Mouse (Mus musculus): Measurements from ENCODE around the gene Lhcgr. TPM values are rescaled to one million over a fixed set of nuclear protein-coding genes. Genes with fewer than 3 reads are reported as not detected.

The Lhcgr gene
- total RNA-seq, 2 experiments from 2014 or later = 0.31 to 0.63 TPM

DNA sequence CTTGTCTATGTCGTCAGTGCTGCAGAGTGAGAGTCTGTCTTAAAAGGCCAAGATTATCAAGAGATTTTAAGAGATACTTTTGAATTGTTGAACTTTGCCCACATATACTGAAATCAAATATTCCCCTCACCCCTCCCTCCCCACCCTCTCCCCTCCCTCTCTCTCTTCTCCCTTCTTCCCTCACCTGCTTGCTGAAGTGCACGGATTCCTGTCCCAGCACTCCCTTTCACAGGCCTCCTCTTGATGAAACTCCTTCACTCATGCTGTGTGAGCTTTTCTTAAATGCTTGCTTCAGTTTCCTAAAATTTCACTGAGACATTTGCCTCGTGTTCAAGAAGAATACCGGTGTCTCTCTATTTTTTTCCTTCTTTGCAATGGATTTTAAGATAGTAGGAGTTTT is 88.7 kb downstream of the Lhcgr start:
- no peak for DNase-seq

DNA sequence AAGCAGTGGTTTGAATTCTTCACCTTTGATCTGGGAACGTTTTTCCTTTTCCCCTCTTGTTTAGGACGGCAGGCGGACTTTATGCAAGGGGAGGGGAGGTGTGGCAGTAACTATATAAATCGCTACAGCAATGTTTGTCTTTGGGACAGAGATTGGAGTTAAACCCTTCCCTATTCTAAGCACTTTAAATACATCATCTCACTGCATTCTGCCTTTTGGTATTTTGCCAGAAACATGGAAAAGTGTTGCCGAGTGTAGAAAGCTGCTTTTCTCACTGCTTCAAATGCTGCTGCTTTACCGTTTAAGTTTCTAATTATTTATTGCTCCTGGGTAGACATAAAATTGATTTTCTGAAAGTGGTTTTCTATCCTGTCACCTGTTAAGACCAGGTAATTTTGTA is 89.4 kb downstream of the Lhcgr start:
- no peak for DNase-seq

DNA sequence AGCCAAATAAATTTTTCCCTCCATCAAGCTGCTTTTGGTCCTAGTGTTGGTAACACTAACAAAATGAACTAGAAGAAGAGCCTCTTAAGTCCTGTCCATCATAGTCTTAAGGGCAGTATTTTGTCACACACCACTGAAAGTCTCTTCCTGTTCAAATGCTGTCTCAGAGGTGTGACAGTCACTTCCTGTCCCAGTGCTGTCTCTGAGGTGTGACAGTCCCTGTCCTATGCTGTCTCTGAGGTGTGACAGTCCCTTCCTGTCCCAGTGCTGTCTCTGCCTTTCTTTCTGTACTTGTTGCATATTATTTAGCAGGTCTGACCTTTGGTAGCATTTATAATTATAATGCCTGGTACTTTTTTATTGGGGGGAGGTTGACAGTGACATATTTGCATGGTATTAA is 90.9 kb downstream of the Lhcgr start:
- no peak for DNase-seq

DNA sequence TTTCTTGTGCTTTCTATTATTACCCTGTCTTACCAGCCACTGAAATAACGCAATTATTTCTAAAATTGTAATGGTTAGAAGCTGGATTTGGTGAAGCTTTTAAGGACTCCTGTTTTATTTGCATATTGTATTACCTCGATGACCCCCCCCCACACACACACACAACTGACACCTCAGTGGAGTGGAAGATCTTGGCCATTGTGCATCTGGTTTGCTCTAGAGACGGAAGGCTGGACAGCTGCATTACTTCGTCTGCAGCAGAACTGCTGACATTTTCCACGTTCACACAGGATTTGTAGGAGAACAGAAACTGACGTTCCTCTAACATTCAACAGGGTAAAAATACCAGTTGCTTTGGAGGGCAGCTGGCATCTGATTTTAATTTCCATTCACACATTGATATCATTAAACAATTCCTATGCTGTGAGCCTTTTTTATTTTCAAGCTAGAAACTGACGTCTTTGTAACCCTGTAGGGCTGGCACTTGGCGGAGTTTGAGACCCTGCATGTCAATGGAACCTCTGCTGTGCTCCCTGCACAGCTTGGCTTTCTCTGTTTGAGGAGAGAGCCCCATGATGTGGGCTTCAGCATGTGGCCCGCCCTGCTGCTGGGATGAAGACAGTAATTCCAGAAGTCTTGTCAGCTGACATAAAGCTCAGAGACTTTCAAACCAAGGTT is 95.0 kb downstream of the Lhcgr start:
- DNase-seq = no peak

DNA sequence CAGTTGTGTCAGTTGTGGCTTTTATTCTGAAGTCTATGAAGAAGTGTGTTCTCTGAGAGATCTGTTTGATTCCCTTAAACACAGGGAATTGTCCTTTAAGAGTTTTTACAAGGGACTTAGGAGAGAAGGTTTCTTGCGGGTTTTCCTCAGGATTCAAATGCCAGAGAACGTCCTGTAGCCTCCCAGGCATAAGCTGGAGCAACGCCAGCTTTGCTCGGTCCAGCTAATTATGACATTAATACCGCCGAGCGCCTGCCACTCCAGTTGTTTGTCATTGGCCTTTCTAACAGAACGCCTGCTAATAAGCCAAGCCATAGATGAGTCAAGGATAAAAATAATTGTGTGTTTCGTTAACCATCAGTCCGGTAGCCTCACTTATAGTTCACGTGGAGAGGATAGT is 103.6 kb downstream of the Lhcgr start:
- DNase-seq = no peak

DNA sequence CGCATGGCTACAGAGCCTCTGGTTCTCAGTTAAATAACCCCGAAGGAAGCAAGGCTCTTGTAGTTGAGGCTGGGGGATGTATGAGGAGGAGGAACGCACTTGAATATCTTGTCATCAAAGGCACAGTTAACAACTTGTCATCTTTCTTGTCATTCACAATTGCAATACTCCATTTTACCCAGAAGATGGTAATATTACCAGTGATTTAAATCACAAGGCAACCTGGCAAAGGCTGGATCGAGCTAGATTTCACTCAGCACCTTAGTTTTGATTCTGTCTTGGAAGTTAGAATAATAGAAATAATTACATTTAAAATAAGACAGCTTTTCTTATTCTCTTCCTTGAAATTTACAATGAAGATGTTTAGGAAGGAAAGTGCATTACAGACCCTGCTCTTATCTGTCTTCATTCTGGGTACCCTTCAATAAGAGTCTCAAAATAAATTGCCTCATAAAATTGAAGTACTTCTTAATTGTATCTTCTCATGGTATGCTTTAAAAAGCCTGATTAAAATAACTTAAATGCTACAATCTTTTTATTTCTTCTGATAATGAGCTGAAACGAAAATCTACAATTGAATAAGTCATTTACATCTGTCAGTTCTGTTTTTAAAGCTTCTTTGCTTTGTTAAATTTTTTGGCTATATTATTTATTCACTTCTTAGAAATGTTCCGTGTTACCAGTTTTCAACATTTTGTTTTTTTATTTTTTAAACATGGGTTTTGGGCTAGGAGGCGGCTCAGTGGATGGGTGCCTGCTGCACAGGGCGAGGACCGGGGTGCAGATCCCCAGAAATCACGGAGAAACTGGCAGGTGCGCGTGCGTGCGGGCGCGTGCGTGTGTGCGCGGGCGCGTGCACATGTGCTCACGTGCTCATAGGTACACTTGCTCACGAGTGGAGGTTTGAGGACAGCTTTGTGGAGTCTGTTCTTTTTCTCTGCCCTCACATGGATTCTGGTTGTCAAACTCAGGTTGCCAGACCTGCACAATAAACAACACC is 116.2 kb downstream of the Lhcgr start:
- DNase-seq = no peak

DNA sequence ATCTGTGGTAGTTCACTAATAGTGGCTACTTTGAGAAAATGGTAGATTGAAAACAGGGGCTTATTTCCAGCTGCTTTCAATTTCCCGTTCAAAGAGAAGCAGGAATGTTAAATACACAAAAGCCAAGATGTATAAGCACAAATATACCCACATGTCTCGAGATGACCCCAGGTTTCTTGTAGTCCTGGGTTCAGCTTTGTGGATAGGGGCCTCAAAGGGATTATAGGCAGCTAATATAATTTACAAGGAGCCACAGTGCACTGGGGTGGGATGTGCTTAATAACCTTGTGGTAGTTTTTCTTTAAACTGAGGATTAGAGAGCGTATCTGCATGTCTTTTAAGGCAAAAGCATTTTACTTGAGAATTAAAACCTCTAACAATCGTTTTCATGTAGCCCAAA is 121.0 kb downstream of the Lhcgr start:
- no peak for DNase-seq

DNA sequence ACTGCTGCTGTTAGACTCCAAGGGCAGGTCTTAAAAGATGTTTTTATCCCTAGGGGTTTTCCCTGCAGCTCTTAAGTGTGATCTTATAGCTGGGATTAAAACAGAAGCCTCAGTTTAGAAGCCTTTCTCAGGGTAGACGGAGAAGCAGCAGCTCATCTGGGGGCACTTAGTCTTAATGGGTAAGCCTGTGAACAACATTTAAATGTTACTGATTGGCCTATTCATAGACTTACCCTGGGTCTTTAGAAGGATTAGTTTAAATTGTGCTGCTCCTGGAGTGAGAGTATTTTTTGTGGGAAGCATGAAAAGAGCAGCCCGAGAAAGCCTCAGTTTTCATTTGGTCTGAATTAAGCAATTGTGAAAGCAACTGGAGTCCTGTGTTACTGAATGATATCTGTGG is 121.9 kb downstream of the Lhcgr start:
- no peak for DNase-seq

DNA sequence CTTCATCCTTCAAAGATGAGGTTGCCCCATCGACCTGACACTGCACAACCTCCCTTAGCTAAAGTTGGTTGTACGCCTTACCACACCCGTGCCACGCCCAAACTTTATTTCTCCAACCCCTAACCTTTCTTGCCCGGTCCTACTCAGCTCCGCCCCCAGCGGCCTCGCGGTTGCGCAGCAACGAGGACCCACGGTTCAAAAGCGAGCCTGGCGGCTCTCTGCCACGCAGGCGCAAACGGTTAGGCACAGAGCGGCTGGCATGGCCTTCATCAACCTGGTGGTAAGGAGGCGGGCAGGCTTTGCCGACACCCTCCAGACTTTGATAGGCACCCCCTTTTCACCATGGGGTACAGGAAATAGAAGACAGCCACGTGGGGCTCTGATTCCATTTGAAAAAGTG is 123.3 kb downstream of the Lhcgr start, which contains the start of gene Gtf2a1l:
TSS of gene Gtf2a1l (plus strand) at position 209 of the 400 bp plus-strand sequence.
- peak; percentile 27 for DNase-seq

Other genes starting within 250 kb of the Lhcgr start
- gene Ston1, start 194.3 kb downstream of the Lhcgr start, total RNA-seq (2021) = 10 to 100 TPM; 14.8 to 15.2 TPM
- gene Gtf2a1l, start 123.3 kb downstream of the Lhcgr start, total RNA-seq (2021) = not detected